Mouse (Mus musculus): ENCODE measurements around the gene Dgkk. TPM values are rescaled to one million over a fixed set of nuclear protein-coding genes. Genes with fewer than 3 reads are reported as not detected.

Gene Dgkk
- polyA plus RNA-seq, 1 experiment, result 3.3 TPM

DNA sequence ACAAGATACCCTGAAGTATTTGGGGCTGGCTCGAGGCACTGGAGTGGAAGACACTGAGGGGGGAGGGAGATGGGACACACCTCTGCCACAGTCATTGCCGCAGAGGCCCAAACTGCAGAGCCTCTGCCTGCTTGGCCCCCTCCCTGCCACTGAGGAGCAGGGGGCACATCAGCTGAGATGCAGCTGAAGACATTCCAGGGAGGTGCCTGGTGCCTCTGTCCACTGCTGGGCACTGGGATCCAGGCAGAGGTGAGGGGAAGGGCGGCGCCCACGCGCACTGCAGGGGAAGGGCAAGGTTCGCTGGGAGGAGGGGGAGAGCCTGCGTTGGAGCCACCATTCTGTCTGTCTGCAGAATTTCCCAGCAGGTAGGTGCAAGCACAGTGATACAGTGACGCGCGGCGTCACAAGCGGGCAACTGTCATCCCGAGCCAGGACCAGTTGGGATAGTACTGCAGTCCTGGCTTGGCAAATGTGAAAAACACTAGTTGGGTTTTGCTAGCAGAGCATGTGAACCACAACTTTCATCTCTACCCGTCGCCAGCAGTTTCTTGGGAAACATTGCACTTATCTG, 948 bp downstream of the Dgkk start:
- no peak overlapping the region for H3K4me3 ChIP-seq (ENCODE audit: low read depth, low read length)
- H3K9ac ChIP-seq (ENCODE audit: low read depth, poor library complexity, severe bottlenecking), result no peak overlapping the region
- TF ChIP-seq POLR2A (IDR thresholded peaks at IDR 0.05; ENCODE audit: insufficient read depth, low read length) (no peak), CTCF (IDR thresholded peaks at IDR 0.05; ENCODE audit: low read depth, low read length) (no peak), EP300 (IDR thresholded peaks at IDR 0.05; ENCODE audit: insufficient read depth, low read depth, low read length) (no peak)
- H3K9me3 ChIP-seq (replicated peaks; ENCODE audit: control insufficient read depth, insufficient read depth, low read length, poor library complexity, severe bottlenecking), result no peaks in the 10 kb centered on the region
- H3K4me1 ChIP-seq (ENCODE audit: control insufficient read depth, insufficient read depth, low read length), result no peaks in the 10 kb centered on the region
- H3K27ac ChIP-seq (ENCODE audit: insufficient read depth, low read length), result no peak overlapping the region
- peaks cover 3% of the 10 kb centered on the region for H3K27me3 ChIP-seq (ENCODE audit: control insufficient read depth, insufficient read depth, low read length, poor library complexity, severe bottlenecking)
- no peaks in the 10 kb centered on the region for H3K36me3 ChIP-seq (ENCODE audit: control insufficient read depth, insufficient read depth, low read length, poor library complexity, severe bottlenecking)

DNA sequence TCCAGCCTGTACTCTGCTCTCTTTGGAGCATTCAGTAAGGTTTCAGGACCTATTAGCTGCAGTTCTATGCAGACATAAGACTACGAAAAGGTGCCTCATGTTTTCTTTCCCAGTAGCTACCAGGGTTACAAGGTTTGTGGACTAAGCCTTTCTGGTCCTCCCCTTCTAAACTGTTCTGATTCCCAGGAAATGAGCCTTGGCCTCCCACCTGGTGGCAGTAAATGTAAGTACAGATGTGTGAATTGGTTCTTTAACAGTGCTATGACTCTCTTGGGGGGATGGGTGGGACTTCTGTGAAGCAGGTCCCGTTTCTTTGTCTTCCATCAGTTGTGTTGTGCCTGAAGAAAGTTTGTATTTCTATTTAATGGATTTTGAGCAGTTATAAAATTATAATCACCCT, 53.4 kb downstream of the Dgkk start:
- Histone ChIP-seq H3K36me3 (ENCODE audit: control insufficient read depth, insufficient read depth, low read length, poor library complexity, severe bottlenecking) (no peaks in the 10 kb centered on the region), H3K4me1 (ENCODE audit: control insufficient read depth, insufficient read depth, low read length) (no peaks in the 10 kb centered on the region), H3K27me3 (ENCODE audit: control insufficient read depth, insufficient read depth, low read length, poor library complexity, severe bottlenecking) (no peaks in the 10 kb centered on the region), H3K4me3 (ENCODE audit: low read depth, low read length) (no peak overlapping the region), H3K27ac (ENCODE audit: insufficient read depth, low read length) (no peak overlapping the region), H3K9ac (ENCODE audit: low read depth, poor library complexity, severe bottlenecking) (no peak overlapping the region), H3K9me3 (replicated peaks; ENCODE audit: control insufficient read depth, insufficient read depth, low read length, poor library complexity, severe bottlenecking) (no peaks in the 10 kb centered on the region)
- TF ChIP-seq CTCF (IDR thresholded peaks at IDR 0.05; ENCODE audit: low read depth, low read length), result no peak

DNA sequence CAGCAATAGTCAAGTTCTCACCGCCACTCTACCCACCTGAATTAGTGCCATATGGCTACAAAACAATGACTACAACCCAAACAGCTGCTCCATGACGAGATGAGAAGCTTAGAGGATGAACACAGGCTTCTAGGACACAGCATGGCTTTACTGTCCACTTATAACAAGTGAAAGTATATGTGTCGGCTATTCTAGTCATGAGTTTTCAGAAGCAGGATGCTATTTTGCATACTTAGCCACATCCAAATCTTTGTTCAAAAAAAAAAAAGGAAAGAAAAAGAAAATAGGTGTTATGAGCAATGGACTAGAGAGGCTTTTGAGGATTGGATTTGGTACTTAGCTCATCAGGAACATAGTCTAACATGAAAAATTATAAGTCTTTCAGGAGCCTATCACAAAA, 74.4 kb downstream of the Dgkk start:
- TF ChIP-seq CTCF (IDR thresholded peaks at IDR 0.05; ENCODE audit: low read depth, low read length) (no peak), EP300 (IDR thresholded peaks at IDR 0.05; ENCODE audit: insufficient read depth, low read depth, low read length) (no peak), POLR2A (IDR thresholded peaks at IDR 0.05; ENCODE audit: insufficient read depth, low read length) (no peak)
- H3K27ac ChIP-seq (ENCODE audit: insufficient read depth, low read length), result no peak overlapping the region

DNA sequence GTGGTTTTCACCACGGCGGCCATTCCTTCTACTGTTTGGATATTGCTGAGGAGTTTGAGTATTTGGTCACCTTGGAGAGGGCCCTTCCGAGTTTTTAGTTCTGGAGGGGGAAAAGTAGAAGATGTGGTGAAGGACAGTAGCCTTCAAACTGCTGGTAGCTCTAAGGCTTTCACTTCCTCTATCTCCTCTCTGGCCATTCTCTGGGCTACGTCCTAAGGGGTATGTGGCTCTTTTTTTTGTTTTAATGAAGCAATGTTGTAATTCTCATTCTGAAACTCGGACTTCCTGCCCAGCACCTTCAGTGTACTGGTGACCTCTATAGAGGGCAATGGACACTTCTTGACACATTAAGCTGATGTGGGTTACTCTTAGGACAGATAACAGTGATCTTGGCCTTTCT, 75.0 kb downstream of the Dgkk start:
- H3K4me3 ChIP-seq (ENCODE audit: low read depth, low read length), result no peak overlapping the region
- no peaks in the 10 kb centered on the region for H3K4me1 ChIP-seq (ENCODE audit: control insufficient read depth, insufficient read depth, low read length)
- no peak overlapping the region for H3K9ac ChIP-seq (ENCODE audit: low read depth, poor library complexity, severe bottlenecking)
- no peaks in the 10 kb centered on the region for H3K36me3 ChIP-seq (ENCODE audit: control insufficient read depth, insufficient read depth, low read length, poor library complexity, severe bottlenecking)
- no peaks in the 10 kb centered on the region for H3K27me3 ChIP-seq (ENCODE audit: control insufficient read depth, insufficient read depth, low read length, poor library complexity, severe bottlenecking)
- H3K27ac ChIP-seq (ENCODE audit: insufficient read depth, low read length), result no peak overlapping the region
- H3K9me3 ChIP-seq (replicated peaks; ENCODE audit: control insufficient read depth, insufficient read depth, low read length, poor library complexity, severe bottlenecking), result no peaks in the 10 kb centered on the region
- no peak for TF ChIP-seq POLR2A (IDR thresholded peaks at IDR 0.05; ENCODE audit: insufficient read depth, low read length)
- no peak for TF ChIP-seq CTCF (IDR thresholded peaks at IDR 0.05; ENCODE audit: low read depth, low read length)
- no peak for TF ChIP-seq EP300 (IDR thresholded peaks at IDR 0.05; ENCODE audit: insufficient read depth, low read depth, low read length)

More for the DNA sequence above, 74.4 kb downstream of the Dgkk start:
- no peak overlapping the region for H3K9ac ChIP-seq (ENCODE audit: low read depth, poor library complexity, severe bottlenecking)
- H3K27me3 ChIP-seq (ENCODE audit: control insufficient read depth, insufficient read depth, low read length, poor library complexity, severe bottlenecking), result no peaks in the 10 kb centered on the region
- no peak overlapping the region for H3K4me3 ChIP-seq (ENCODE audit: low read depth, low read length)
- H3K36me3 ChIP-seq (ENCODE audit: control insufficient read depth, insufficient read depth, low read length, poor library complexity, severe bottlenecking), result no peaks in the 10 kb centered on the region
- H3K4me1 ChIP-seq (ENCODE audit: control insufficient read depth, insufficient read depth, low read length), result no peaks in the 10 kb centered on the region
- no peaks in the 10 kb centered on the region for H3K9me3 ChIP-seq (replicated peaks; ENCODE audit: control insufficient read depth, insufficient read depth, low read length, poor library complexity, severe bottlenecking)

DNA sequence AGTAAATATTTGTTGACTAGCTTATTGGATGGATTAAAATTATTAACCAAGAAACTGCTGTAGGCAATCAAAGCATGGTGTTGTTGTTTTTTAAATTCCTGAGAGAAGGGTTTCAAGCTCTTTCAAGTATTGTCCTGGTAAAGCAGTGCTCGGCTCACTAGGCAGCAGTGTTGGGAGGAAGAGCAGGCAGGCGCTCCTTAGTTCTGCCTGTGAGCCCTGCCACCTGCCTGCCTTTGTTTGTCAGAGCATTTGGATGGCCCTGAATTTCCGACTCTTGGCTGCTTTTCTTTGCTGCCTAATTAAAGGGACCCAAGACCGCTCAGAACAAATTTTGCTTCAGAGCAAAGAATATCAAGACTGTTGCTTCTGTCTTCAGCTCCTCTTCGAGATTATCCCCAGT, 114.8 kb downstream of the Dgkk start:
- Histone ChIP-seq H3K4me3 (ENCODE audit: low read depth, low read length) (no peak overlapping the region), H3K27ac (ENCODE audit: insufficient read depth, low read length) (no peak overlapping the region), H3K27me3 (ENCODE audit: control insufficient read depth, insufficient read depth, low read length, poor library complexity, severe bottlenecking) (no peaks in the 10 kb centered on the region), H3K4me1 (ENCODE audit: control insufficient read depth, insufficient read depth, low read length) (no peaks in the 10 kb centered on the region), H3K36me3 (ENCODE audit: control insufficient read depth, insufficient read depth, low read length, poor library complexity, severe bottlenecking) (no peaks in the 10 kb centered on the region), H3K9me3 (replicated peaks; ENCODE audit: control insufficient read depth, insufficient read depth, low read length, poor library complexity, severe bottlenecking) (no peaks in the 10 kb centered on the region), H3K9ac (ENCODE audit: low read depth, poor library complexity, severe bottlenecking) (no peak overlapping the region)
- no peak for TF ChIP-seq CTCF (IDR thresholded peaks at IDR 0.05; ENCODE audit: low read depth, low read length)
- TF ChIP-seq POLR2A (IDR thresholded peaks at IDR 0.05; ENCODE audit: insufficient read depth, low read length), result no peak
- no peak for TF ChIP-seq EP300 (IDR thresholded peaks at IDR 0.05; ENCODE audit: insufficient read depth, low read depth, low read length)

DNA sequence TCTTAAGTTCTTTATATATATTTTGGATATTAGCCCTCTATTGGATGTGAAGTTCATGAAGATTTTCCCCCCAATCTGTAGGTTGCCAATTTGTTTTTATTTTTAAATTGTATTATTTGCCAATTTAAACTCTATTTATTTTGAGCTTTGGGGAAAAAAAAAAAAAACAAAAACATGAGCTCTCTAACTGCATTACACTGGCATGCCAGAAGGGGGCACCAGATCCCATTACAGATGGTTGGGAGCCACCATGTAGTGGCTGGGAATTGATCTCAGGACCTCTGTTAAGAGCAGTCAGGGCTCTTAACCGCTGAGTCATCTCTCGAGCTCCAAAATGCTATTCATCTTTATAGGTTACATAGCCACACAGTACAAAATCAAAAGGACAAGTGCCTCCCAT, 131.9 kb downstream of the Dgkk start:
- TF ChIP-seq CTCF (IDR thresholded peaks at IDR 0.05; ENCODE audit: low read depth, low read length) (no peak), POLR2A (IDR thresholded peaks at IDR 0.05; ENCODE audit: insufficient read depth, low read length) (no peak), EP300 (IDR thresholded peaks at IDR 0.05; ENCODE audit: insufficient read depth, low read depth, low read length) (no peak)
- no peaks in the 10 kb centered on the region for H3K4me1 ChIP-seq (ENCODE audit: control insufficient read depth, insufficient read depth, low read length)
- no peak overlapping the region for H3K27ac ChIP-seq (ENCODE audit: insufficient read depth, low read length)
- no peaks in the 10 kb centered on the region for H3K9me3 ChIP-seq (replicated peaks; ENCODE audit: control insufficient read depth, insufficient read depth, low read length, poor library complexity, severe bottlenecking)
- no peak overlapping the region for H3K4me3 ChIP-seq (ENCODE audit: low read depth, low read length)
- no peaks in the 10 kb centered on the region for H3K27me3 ChIP-seq (ENCODE audit: control insufficient read depth, insufficient read depth, low read length, poor library complexity, severe bottlenecking)
- no peaks in the 10 kb centered on the region for H3K36me3 ChIP-seq (ENCODE audit: control insufficient read depth, insufficient read depth, low read length, poor library complexity, severe bottlenecking)
- no peak overlapping the region for H3K9ac ChIP-seq (ENCODE audit: low read depth, poor library complexity, severe bottlenecking)

Measured in ES-Bruce4 (cell line).